9 mouse cellular contexts compared by ENCODE assay signal in genomic region chr14:45993669-45994068, GRCm38 (mm10).
DNase-seq lines count a peak whose midpoint lies in the region; ATAC-seq and TF ChIP-seq lines count a peak whose summit lies in the region.
"Had no signal": no experiment of that assay in that cellular context is flagged by ENCODE, and none has a peak within 500 bp of the region (broad histone marks: within the 10 kb centered on the region; RNA-seq: fewer than 3 reads in every experiment).

No protein-coding gene starts in this region.

- no peak overlapping the region for H3K4me2 ChIP-seq in midbrain, embryonic 13.5 days (replicated peaks)
- H3K4me2 ChIP-seq in intestine, postnatal 0 days (replicated peaks; ENCODE audit: low read depth): no peak overlapping the region
- H3K4me2 ChIP-seq in limb, embryonic 11.5 days (ENCODE audit: low read depth, severe bottlenecking): no peak overlapping the region
- H3K4me2 ChIP-seq: embryonic facial prominence, embryonic 13.5 days had no signal

- H3K4me3 ChIP-seq in midbrain, embryonic 10.5 days: no peak overlapping the region
- no peak overlapping the region for H3K4me3 ChIP-seq in midbrain, embryonic 13.5 days (replicated peaks)
- H3K4me3 ChIP-seq in embryonic fibroblast, embryonic 13.5 days (ENCODE audit: insufficient read depth, low read length): no peak overlapping the region
- no peak overlapping the region for H3K4me3 ChIP-seq in intestine, postnatal 0 days (ENCODE audit: low read depth, low read length)
- no peak overlapping the region for H3K4me3 ChIP-seq in limb, embryonic 11.5 days (ENCODE audit: low read depth, low read length)
- H3K4me3 ChIP-seq: embryonic facial prominence, embryonic 13.5 days had no signal

- H3K9ac ChIP-seq in midbrain, embryonic 13.5 days (replicated peaks): no peak overlapping the region
- H3K9ac ChIP-seq in intestine, postnatal 0 days (ENCODE audit: low read depth, low read length): no peak overlapping the region
- no peak overlapping the region for H3K9ac ChIP-seq in limb, embryonic 11.5 days (ENCODE audit: low read length)
- H3K9ac ChIP-seq: embryonic facial prominence, embryonic 13.5 days had no signal

- no peak overlapping the region for H3K27ac ChIP-seq in midbrain, embryonic 10.5 days (replicated peaks)
- no peak overlapping the region for H3K27ac ChIP-seq in midbrain, embryonic 13.5 days
- no peak overlapping the region for H3K27ac ChIP-seq in embryonic fibroblast, embryonic 13.5 days (ENCODE audit: insufficient read depth, low read length)
- no peak overlapping the region for H3K27ac ChIP-seq in intestine, postnatal 0 days (ENCODE audit: low read depth, low read length)
- no peak overlapping the region for H3K27ac ChIP-seq in limb, embryonic 11.5 days (replicated peaks; ENCODE audit: low read depth, low read length)
- H3K27ac ChIP-seq: embryonic facial prominence, embryonic 13.5 days had no signal

- H3K27me3 ChIP-seq in midbrain, embryonic 10.5 days (ENCODE audit: low read depth, poor library complexity, severe bottlenecking): no peaks in the 10 kb centered on the region
- H3K27me3 ChIP-seq in midbrain, embryonic 13.5 days: no peaks in the 10 kb centered on the region
- no peaks in the 10 kb centered on the region for H3K27me3 ChIP-seq in intestine, postnatal 0 days (replicated peaks; ENCODE audit: control insufficient read depth, insufficient read depth, low read length)
- H3K27me3 ChIP-seq in limb, embryonic 11.5 days (ENCODE audit: control insufficient read depth, insufficient read depth, low read length): no peaks in the 10 kb centered on the region
- H3K27me3 ChIP-seq: embryonic facial prominence, embryonic 13.5 days had no signal

- H3K9me3 ChIP-seq in midbrain, embryonic 10.5 days (replicated peaks): no peaks in the 10 kb centered on the region
- H3K9me3 ChIP-seq in midbrain, embryonic 13.5 days: no peaks in the 10 kb centered on the region
- H3K9me3 ChIP-seq in intestine, postnatal 0 days (ENCODE audit: control insufficient read depth): no peaks in the 10 kb centered on the region
- H3K9me3 ChIP-seq in limb, embryonic 11.5 days (ENCODE audit: control insufficient read depth, low read length): no peaks in the 10 kb centered on the region
- H3K9me3 ChIP-seq: embryonic facial prominence, embryonic 13.5 days had no signal

- ATAC-seq in midbrain, embryonic 13.5 days: no peak
- no peak for ATAC-seq in intestine, postnatal 0 days
- no peak for ATAC-seq in limb, embryonic 11.5 days (ENCODE audit: insufficient number of reproducible peaks, low FRiP score, low TSS enrichment, low read depth)
- no peak for ATAC-seq in erythroblast, adult 5-6 weeks (replicated peaks; ENCODE audit: low FRiP score, poor library complexity, severe bottlenecking)

- WGBS in midbrain, embryonic 10.5 days: 7% methylated on average over 3 of the region's 3 CpGs
- 14% methylated on average over 3 of the region's 3 CpGs for WGBS in midbrain, embryonic 13.5 days
- WGBS in intestine, postnatal 0 days: 6% methylated on average over 3 of the region's 3 CpGs
- 5% methylated on average over 3 of the region's 3 CpGs for whole genome bisulfite sequencing in limb, embryonic 11.5 days

- DNase-seq in midbrain, embryonic 10.5 days (ENCODE audit: low spot score): peak; percentile 59
- DNase-seq in adrenal gland, postnatal 4 days (ENCODE audit: low spot score in 2 of 2): peak; percentile 13 to 20
- peak; percentile 83 for DNase-seq in limb, embryonic 11.5 days (ENCODE audit: low spot score)
- peak; percentile 79 to 81 for DNase-seq in right cerebral cortex, adult 2 months (ENCODE audit: low spot score in 2 of 2)

- H3K4me1 ChIP-seq in midbrain, embryonic 10.5 days: no peaks in the 10 kb centered on the region
- no peaks in the 10 kb centered on the region for H3K4me1 ChIP-seq in midbrain, embryonic 13.5 days (replicated peaks)
- H3K4me1 ChIP-seq in embryonic fibroblast, embryonic 13.5 days (ENCODE audit: control insufficient read depth, insufficient read depth, low read length): peaks cover 7% of the 10 kb centered on the region; the same call in 1 of the 2 replicates
- H3K4me1 ChIP-seq in intestine, postnatal 0 days (replicated peaks; ENCODE audit: control insufficient read depth, insufficient read depth, low read length): 0 out of 2 replicates have a peak, but pooled peaks cover 3% of the 10 kb centered on the region
- H3K4me1 ChIP-seq in limb, embryonic 11.5 days (ENCODE audit: control insufficient read depth, insufficient read depth, low read length): peaks cover 6% of the 10 kb centered on the region; the same call in 1 of the 2 replicates

- peak; percentile 34; the same call in 1 of the 2 replicates for TF ChIP-seq CTCF in embryonic fibroblast, embryonic 13.5 days (IDR thresholded peaks at IDR 0.05; ENCODE audit: borderline replicate concordance, insufficient read depth, low read length)
- peak; percentile 96 for TF ChIP-seq CTCF in intestine, postnatal 0 days (IDR thresholded peaks at IDR 0.05; ENCODE audit: low read depth)

- no peak for TF ChIP-seq POLR2A in embryonic fibroblast, embryonic 13.5 days (IDR thresholded peaks at IDR 0.05; ENCODE audit: low read depth, low read length)

- no peaks in the 10 kb centered on the region for H3K36me3 ChIP-seq in midbrain, embryonic 10.5 days
- no peaks in the 10 kb centered on the region for H3K36me3 ChIP-seq in midbrain, embryonic 13.5 days
- H3K36me3 ChIP-seq in intestine, postnatal 0 days (ENCODE audit: control insufficient read depth, insufficient read depth): no peaks in the 10 kb centered on the region
- H3K36me3 ChIP-seq in limb, embryonic 11.5 days (ENCODE audit: control insufficient read depth, insufficient read depth, low read length): no peaks in the 10 kb centered on the region
- H3K36me3 ChIP-seq: embryonic facial prominence, embryonic 13.5 days had no signal

Comparison
In these comparisons a context has a peak if more than half of its experiments do, and no peak if none do; other contexts are left out.
1. DNase-seq: peak in every context shown above with its lines; median percentile 83 in limb, embryonic 11.5 days; 80 in right cerebral cortex, adult 2 months; 59 in midbrain, embryonic 10.5 days; 16 in adrenal gland, postnatal 4 days.